Mouse (Mus musculus) cerebellum, adult 2 months (tissue): ENCODE measurements around the gene Gm853.

Source experiments
- CTCF ChIP-seq: fragments of 200-500 bp; IDR thresholded peaks from 2 replicates; pipeline ENCODE4 v1.5.1; 2011; ENCODE audit warnings: low read depth, mild to moderate bottlenecking, control low read depth, low read length, moderate library complexity, borderline replicate concordance; ENCODE audit not compliant: insufficient read depth
- POLR2A ChIP-seq: fragments of 200-500 bp; IDR thresholded peaks from 2 replicates; pipeline ENCODE4 v1.6.1; 2011; ENCODE audit warnings: low read length, control low read depth, borderline replicate concordance; ENCODE audit not compliant: insufficient read depth

- no peak for TF ChIP-seq CTCF
- no peak for TF ChIP-seq POLR2A
Observed at GRCm38 (mm10) chr4:130264131-130264530, 41.9 kb upstream of the Gm853 start.
